Mouse (Mus musculus) lung, adult 2 months (tissue): ENCODE measurements at regions not wholly inside any gene's neighbourhood (a gene's known extent, or its start where the extent isn't known, plus 50 kb on each side); places are given as distances from the start of the nearest gene placed in this dataset.

Experiments
- CTCF ChIP-seq: fragments of 200-500 bp; IDR thresholded peaks from 2 replicates; pipeline ENCODE4 v1.5.1; 2011; ENCODE audit warnings: mild to moderate bottlenecking, low read length, control low read depth; ENCODE audit not compliant: insufficient read depth
- POLR2A ChIP-seq: fragments of 200-500 bp; IDR thresholded peaks from 2 replicates; pipeline ENCODE4 v1.6.1; 2011; ENCODE audit warnings: low read depth, mild to moderate bottlenecking, control low read depth, low read length, borderline replicate concordance; ENCODE audit errors: extremely low read depth

DNA sequence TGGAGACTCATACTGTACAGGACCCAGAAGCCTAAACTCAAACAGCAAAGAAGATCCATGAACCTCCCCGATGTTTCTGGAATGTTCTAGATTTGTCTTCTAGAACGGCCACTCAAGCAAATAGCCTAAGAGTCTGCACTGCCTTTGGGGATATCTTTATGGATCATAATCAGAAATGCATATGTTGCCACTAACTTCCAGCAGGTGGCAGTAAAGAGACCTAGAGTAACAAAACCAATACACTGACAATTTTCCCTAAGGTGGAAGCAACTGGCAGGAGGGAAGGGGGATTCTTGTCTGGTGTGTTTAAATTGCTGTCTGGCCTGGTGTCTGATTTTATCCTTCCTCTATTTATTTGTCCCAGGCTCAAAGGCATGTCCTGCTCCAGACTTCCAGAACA, 69.2 kb upstream of the Cdh5 start:
- no peak for TF ChIP-seq POLR2A
- peak; percentile 21; the same call in 1 of the 2 replicates for TF ChIP-seq CTCF
